Mouse (Mus musculus) embryonic facial prominence, embryonic 14.5 days (tissue): ENCODE results near the gene Msgn1. TPM values are rescaled to one million over a fixed set of nuclear protein-coding genes. Genes with fewer than 3 reads are reported as not detected.

Source experiments
- ATAC-seq: fragments of 200-750 bp; cut with Nextera tagmentation; 2 replicates; pipeline ENCODE4 v1.8.0; 2017; ENCODE audit warnings: low read depth, moderate number of reproducible peaks, moderate TSS enrichment
- DNase-seq: peaks from one replicate; pipeline ENCODE4 v3.0.0-alpha.2; 2015; ENCODE audit warnings: low spot score
- H3K27ac ChIP-seq: fragments of 300-500 bp; sonication (generic); replicated peaks from 2 replicates; pipeline ENCODE4 v1.5.1; 2014; ENCODE audit warnings: low read depth, mild to moderate bottlenecking, low read length, moderate library complexity
- H3K27me3 ChIP-seq: fragments of 300-500 bp; sonication (generic); replicated peaks from 2 replicates; pipeline ENCODE4 v1.6.1; 2014; ENCODE audit warnings: low read length; ENCODE audit not compliant: control insufficient read depth, insufficient read depth
- H3K36me3 ChIP-seq: fragments of 300-500 bp; sonication (generic); 2 replicates; pipeline ENCODE4 v1.6.1; 2014; ENCODE audit warnings: low read length, mixed read lengths; ENCODE audit not compliant: control insufficient read depth, insufficient read depth
- H3K4me1 ChIP-seq: fragments of 300-500 bp; sonication (generic); 2 replicates; pipeline ENCODE4 v1.6.1; 2014; ENCODE audit warnings: antibody characterized with exemption, low read length; ENCODE audit not compliant: control insufficient read depth, insufficient read depth
- H3K4me2 ChIP-seq: fragments of 300-500 bp; sonication (generic); 2 replicates; pipeline ENCODE4 v1.6.1; 2014; ENCODE audit warnings: low read depth, mild to moderate bottlenecking, low read length, moderate library complexity, mixed read lengths
- H3K4me3 ChIP-seq: fragments of 300-500 bp; sonication (generic); 2 replicates; pipeline ENCODE4 v1.5.1; 2014; ENCODE audit warnings: low read depth, mild to moderate bottlenecking, low read length
- H3K9ac ChIP-seq: fragments of 300-500 bp; sonication (generic); 2 replicates; pipeline ENCODE4 v1.6.1; 2014; ENCODE audit warnings: low read depth, mild to moderate bottlenecking, low read length, moderate library complexity, mixed read lengths
- H3K9me3 ChIP-seq: fragments of 300-500 bp; sonication (generic); 2 replicates; pipeline ENCODE4 v1.6.1; 2016; ENCODE audit warnings: low read length; ENCODE audit not compliant: control insufficient read depth
- WGBS: fragments of 180-500 bp; shearing (Covaris S2); extraction: QIAGEN DNeasy Blood & Tissue Kit; methylation state at CpG from one replicate; pipeline ENCODE4 v1.1.7; 2014; 5-methylcytosine and 5-hydroxymethylcytosine counted together
- polyA plus RNA-seq: library from polyadenylated mRNA; unstranded; fragments of >200 nt; fragmentation: Nextera tagmentation; extraction: Ambion mirVana; gene quantifications from 2 replicates; pipeline ENCODE4 v1.2.1, GENCODE M21; 2014

The Msgn1 gene
- polyA plus RNA-seq, 1 experiment from 2014 or later, result not detected

DNA sequence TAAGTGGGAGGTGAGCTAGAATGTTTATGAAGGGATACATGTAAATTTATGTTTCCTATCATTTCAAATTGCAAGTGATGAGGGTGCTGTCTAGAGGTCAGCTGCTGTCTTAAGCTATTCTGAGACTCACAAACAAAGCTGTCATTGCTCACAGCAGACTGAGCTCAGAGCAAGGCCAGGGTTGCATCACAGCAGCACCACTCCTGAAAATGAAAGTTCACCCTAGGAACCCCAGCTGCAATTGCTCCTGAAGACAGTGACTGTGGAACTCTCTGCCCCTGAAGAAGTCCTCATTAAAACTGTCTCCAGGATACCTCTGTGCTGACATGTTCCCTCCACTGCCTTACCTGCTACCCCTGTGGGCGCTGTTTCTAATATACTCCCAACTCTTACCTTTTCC lies 13.7 kb downstream of the Msgn1 start:
- ATAC-seq (no peak), DNase-seq (no peak)
- Histone ChIP-seq H3K4me2 (no peak overlapping the region), H3K4me1 (no peaks in the 10 kb centered on the region), H3K4me3 (no peak overlapping the region), H3K27me3 (no peaks in the 10 kb centered on the region), H3K9ac (no peak overlapping the region), H3K36me3 (no peaks in the 10 kb centered on the region), H3K9me3 (no peaks in the 10 kb centered on the region), H3K27ac (no peak overlapping the region)
- 89% methylated on average over 1 of the region's 1 CpGs for WGBS

- DNase-seq, result peak; percentile 93
- Histone ChIP-seq H3K36me3 (no peaks in the 10 kb centered on the region), H3K9me3 (no peaks in the 10 kb centered on the region), H3K4me1 (no peaks in the 10 kb centered on the region), H3K9ac (no peak overlapping the region), H3K27me3 (no peaks in the 10 kb centered on the region), H3K4me3 (no peak overlapping the region), H3K27ac (no peak overlapping the region), H3K4me2 (peak overlapping the region; percentile 5; the same call in 1 of the 2 replicates)
- WGBS, result 23% methylated on average over 11 of the region's 11 CpGs
- ATAC-seq, result peak; percentile 95
Observed at GRCm38 (mm10) chr12:11178486-11179154, 30.2 kb downstream of the Msgn1 start.

GRCm38 (mm10) chr12:11177408-11178394 lies 31.1 kb downstream of the Msgn1 start:
- Histone ChIP-seq H3K27me3 (no peaks in the 10 kb centered on the region), H3K4me1 (no peaks in the 10 kb centered on the region), H3K36me3 (no peaks in the 10 kb centered on the region), H3K27ac (no peak overlapping the region), H3K9ac (no peak overlapping the region), H3K4me3 (no peak overlapping the region), H3K9me3 (no peaks in the 10 kb centered on the region), H3K4me2 (no peak overlapping the region)
- 42% methylated on average over 5 of the region's 5 CpGs for WGBS
- DNase-seq, result no peak
- ATAC-seq, result no peak; the same call in 1 of the 2 replicates

- H3K4me1 ChIP-seq, result no peaks in the 10 kb centered on the region
- no peak for ATAC-seq
Observed at GRCm38 (mm10) chr12:11158670-11159069, 50.1 kb downstream of the Msgn1 start.

More at GRCm38 (mm10) chr12:11158670-11159069, 50.1 kb downstream of the Msgn1 start:
- no peak for DNase-seq
- Histone ChIP-seq H3K9ac (no peak overlapping the region), H3K27ac (no peak overlapping the region), H3K27me3 (no peaks in the 10 kb centered on the region), H3K9me3 (no peaks in the 10 kb centered on the region), H3K4me3 (no peak overlapping the region), H3K4me2 (no peak overlapping the region), H3K36me3 (no peaks in the 10 kb centered on the region)
- WGBS, result 85% methylated on average over 3 of the region's 3 CpGs

Other genes starting within 250 kb of the Msgn1 start
- gene Kcns3, start 57.9 kb downstream of the Msgn1 start, polyA plus RNA-seq, result 4.3 and 4.6 TPM in 2 replicates
- 7.2 and 7.5 TPM in 2 replicates for gene Gen1, start 56.8 kb upstream of the Msgn1 start, polyA plus RNA-seq
- 134 and 139 TPM in 2 replicates for gene Smc6, start 56.9 kb upstream of the Msgn1 start, polyA plus RNA-seq
- gene Vsnl1, start 227.6 kb upstream of the Msgn1 start, polyA plus RNA-seq, result 5.6 and 5.9 TPM in 2 replicates
- gene Rad51ap2, start 247.1 kb upstream of the Msgn1 start, polyA plus RNA-seq, result 0.50 and 0.81 TPM in 2 replicates